Mouse (Mus musculus): Measurements from ENCODE around the gene Mthfr. TPM values are rescaled to one million over a fixed set of nuclear protein-coding genes. Genes with fewer than 3 reads are reported as not detected.
A peak's percentile ranks its signal among the peaks of the same experiment; 100 is the strongest.

The Mthfr gene
- polyA plus RNA-seq, 1 experiment: 36.3 TPM

DNA sequence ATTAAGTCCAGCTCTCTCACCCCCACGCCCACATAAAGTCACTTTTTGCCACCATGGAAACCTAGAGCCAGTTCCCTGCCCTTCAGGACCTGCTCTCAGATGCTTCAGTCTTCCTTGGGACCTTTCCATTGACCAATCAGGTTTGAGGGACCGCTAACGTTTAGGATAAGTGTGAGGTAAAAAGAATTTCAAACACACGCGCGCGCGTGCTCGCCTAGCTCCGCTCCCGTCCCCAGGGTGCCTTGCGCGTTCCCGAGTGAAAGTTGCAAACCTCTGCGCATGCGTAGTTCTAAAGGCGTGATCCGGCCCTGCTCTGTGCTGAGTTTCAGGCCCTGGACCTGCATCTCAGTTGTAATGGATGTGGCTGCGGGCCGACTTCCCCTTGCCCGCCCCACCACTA lies 36.4 kb downstream of the Mthfr start:
- peak; percentile 82 for DNase-seq
- 50% methylated on average over 21 of the region's 21 CpGs for WGBS
- H3K4me3 ChIP-seq (ENCODE audit: insufficient read depth, low read depth, low read length): peak overlapping the region; percentile 43
- TF ChIP-seq POLR2A (IDR thresholded peaks at IDR 0.05; ENCODE audit: low read depth, low read length) (no peak), CTCF (conservative IDR thresholded peaks at IDR 0.05; ENCODE audit: insufficient read depth, insufficient read length, low read depth, low read length) (no peak)
- H3K4me1 ChIP-seq (ENCODE audit: control insufficient read depth, insufficient read depth, low read length): no peaks in the 10 kb centered on the region
- no peaks in the 10 kb centered on the region for H3K36me3 ChIP-seq (ENCODE audit: control insufficient read depth, insufficient read depth, low read length)
- H3K27ac ChIP-seq (ENCODE audit: insufficient read depth, low read depth, low read length): no peak overlapping the region
- H3K27me3 ChIP-seq (replicated peaks; ENCODE audit: control insufficient read depth, insufficient read depth, low read length): no peaks in the 10 kb centered on the region

DNA sequence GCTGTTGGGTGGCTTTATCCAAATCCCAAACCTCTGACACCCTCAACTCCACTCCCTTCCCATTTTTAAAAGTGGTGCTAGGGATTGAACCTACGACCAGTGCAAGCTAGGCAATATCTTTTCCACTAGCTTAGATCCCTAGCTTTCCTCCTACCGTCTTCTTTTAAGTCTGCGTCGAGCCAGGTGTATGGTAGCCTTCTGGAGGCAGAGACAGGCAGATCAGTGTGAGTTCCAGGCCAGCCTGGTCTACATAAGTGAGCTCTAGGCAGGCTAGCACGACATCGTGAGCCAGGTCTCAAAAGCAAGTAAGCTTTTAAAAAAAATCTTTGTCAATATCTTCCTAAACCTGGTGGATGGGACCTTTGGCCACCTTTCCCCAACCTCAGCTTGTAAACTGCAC lies 37.0 kb downstream of the Mthfr start:
- DNase-seq: no peak
- no peaks in the 10 kb centered on the region for H3K36me3 ChIP-seq (ENCODE audit: control insufficient read depth, insufficient read depth, low read length)
- no peaks in the 10 kb centered on the region for H3K27me3 ChIP-seq (replicated peaks; ENCODE audit: control insufficient read depth, insufficient read depth, low read length)
- no peak overlapping the region for H3K27ac ChIP-seq (ENCODE audit: insufficient read depth, low read depth, low read length)
- no peaks in the 10 kb centered on the region for H3K4me1 ChIP-seq (ENCODE audit: control insufficient read depth, insufficient read depth, low read length)
- no peak overlapping the region for H3K4me3 ChIP-seq (ENCODE audit: insufficient read depth, low read depth, low read length)
- 91% methylated on average over 6 of the region's 6 CpGs for WGBS
- no peak for TF ChIP-seq CTCF (conservative IDR thresholded peaks at IDR 0.05; ENCODE audit: insufficient read depth, insufficient read length, low read depth, low read length)

DNA sequence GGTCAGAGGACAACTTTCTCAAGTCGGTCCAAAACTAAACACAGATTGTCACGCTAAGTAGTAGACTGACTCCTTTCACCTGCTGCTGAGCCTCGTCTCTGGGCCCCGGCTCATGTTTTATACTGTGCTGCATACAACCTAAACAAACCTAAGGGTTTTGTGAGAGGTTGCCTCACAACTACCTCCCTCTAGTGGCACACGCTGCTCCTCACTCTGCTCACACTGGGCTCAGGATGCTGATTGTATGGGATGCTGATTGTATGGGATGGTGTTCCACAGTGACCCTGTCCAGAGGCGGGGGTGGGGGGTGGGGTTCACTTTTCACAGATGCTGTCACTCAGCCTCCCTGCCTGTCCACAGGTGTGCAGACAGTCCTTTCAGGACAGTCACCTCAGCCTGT lies 40.3 kb downstream of the Mthfr start:
- 69% methylated on average over 6 of the region's 6 CpGs for WGBS

DNA sequence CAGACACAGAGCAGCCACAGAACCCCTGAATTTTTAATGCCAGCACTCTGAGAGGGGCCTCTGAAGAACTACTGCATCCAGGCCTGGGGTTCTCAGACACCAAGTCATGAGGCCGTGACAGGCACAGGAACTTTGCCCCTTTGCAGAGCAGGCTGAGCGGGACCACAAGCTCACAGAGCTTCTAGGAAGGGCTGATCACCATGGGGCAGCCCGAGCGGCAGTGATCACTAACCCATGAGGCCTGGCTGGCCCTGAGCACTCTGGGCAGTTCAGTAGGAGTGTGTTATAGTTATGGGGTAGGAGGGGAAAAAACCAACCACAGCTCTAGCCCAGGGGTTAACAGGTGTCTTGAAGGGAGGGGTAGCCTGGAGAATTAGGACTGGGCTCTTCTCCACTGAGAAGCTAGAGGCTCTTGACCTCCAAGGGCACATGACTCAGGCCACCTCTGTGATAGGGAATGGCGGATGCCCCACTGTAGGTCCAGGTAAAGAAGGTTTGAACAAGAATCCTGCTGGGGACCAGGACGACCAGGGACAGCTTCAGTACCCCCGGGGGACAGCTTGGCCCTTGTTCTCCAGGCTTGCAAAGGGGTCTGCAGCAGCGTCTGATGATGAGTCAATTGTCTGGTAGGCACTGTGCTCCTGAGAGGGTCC lies 41.2 kb downstream of the Mthfr start:
- no peaks in the 10 kb centered on the region for H3K27me3 ChIP-seq (replicated peaks; ENCODE audit: control insufficient read depth, insufficient read depth, low read length)

More for the DNA sequence above, 40.3 kb downstream of the Mthfr start:
- TF ChIP-seq POLR2A (IDR thresholded peaks at IDR 0.05; ENCODE audit: low read depth, low read length) (no peak), CTCF (conservative IDR thresholded peaks at IDR 0.05; ENCODE audit: insufficient read depth, insufficient read length, low read depth, low read length) (peak; percentile 20; the same call in 1 of the 2 replicates)
- DNase-seq: no peak
- H3K4me3 ChIP-seq (ENCODE audit: insufficient read depth, low read depth, low read length): no peak overlapping the region
- no peaks in the 10 kb centered on the region for H3K27me3 ChIP-seq (replicated peaks; ENCODE audit: control insufficient read depth, insufficient read depth, low read length)
- H3K27ac ChIP-seq (ENCODE audit: insufficient read depth, low read depth, low read length): no peak overlapping the region
- no peaks in the 10 kb centered on the region for H3K36me3 ChIP-seq (ENCODE audit: control insufficient read depth, insufficient read depth, low read length)
- H3K4me1 ChIP-seq (ENCODE audit: control insufficient read depth, insufficient read depth, low read length): peaks cover 18% of the 10 kb centered on the region

DNA sequence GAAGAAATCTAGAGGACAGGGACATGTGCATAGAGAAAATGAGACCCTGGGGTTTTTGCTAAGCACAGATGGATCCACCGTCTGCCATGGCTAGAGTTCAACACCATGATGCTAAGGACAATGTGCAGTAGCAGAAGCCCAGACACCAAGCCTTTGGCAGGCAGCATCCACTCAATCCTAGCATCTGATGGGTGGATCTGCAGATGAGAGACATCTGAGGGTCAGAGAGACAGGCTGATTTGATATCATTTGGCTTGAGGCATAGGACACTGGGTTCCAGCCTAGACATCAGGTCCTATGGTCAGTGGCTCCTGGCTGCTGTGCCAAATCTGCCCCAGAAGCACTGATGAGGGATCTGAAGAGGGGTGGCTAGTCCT lies 41.7 kb downstream of the Mthfr start:
- no peaks in the 10 kb centered on the region for H3K36me3 ChIP-seq (ENCODE audit: control insufficient read depth, insufficient read depth, low read length)
- TF ChIP-seq CTCF (conservative IDR thresholded peaks at IDR 0.05; ENCODE audit: insufficient read depth, insufficient read length, low read depth, low read length) (no peak), POLR2A (IDR thresholded peaks at IDR 0.05; ENCODE audit: low read depth, low read length) (no peak)
- H3K4me1 ChIP-seq (ENCODE audit: control insufficient read depth, insufficient read depth, low read length): peaks cover 27% of the 10 kb centered on the region
- no peaks in the 10 kb centered on the region for H3K27me3 ChIP-seq (replicated peaks; ENCODE audit: control insufficient read depth, insufficient read depth, low read length)
- H3K4me3 ChIP-seq (ENCODE audit: insufficient read depth, low read depth, low read length): no peak overlapping the region
- DNase-seq: no peak
- 78% methylated on average over 1 of the region's 1 CpGs for WGBS
- no peak overlapping the region for H3K27ac ChIP-seq (ENCODE audit: insufficient read depth, low read depth, low read length)

More for the DNA sequence above, 41.2 kb downstream of the Mthfr start:
- Histone ChIP-seq H3K27ac (ENCODE audit: insufficient read depth, low read depth, low read length) (no peak overlapping the region), H3K36me3 (ENCODE audit: control insufficient read depth, insufficient read depth, low read length) (no peaks in the 10 kb centered on the region), H3K4me3 (ENCODE audit: insufficient read depth, low read depth, low read length) (no peak overlapping the region), H3K4me1 (ENCODE audit: control insufficient read depth, insufficient read depth, low read length) (peaks cover 22% of the 10 kb centered on the region)
- DNase-seq: peak; percentile 81
- no peak for TF ChIP-seq POLR2A (IDR thresholded peaks at IDR 0.05; ENCODE audit: low read depth, low read length)
- no peak for TF ChIP-seq CTCF (conservative IDR thresholded peaks at IDR 0.05; ENCODE audit: insufficient read depth, insufficient read length, low read depth, low read length)
- 72% methylated on average over 8 of the region's 8 CpGs for WGBS

DNA sequence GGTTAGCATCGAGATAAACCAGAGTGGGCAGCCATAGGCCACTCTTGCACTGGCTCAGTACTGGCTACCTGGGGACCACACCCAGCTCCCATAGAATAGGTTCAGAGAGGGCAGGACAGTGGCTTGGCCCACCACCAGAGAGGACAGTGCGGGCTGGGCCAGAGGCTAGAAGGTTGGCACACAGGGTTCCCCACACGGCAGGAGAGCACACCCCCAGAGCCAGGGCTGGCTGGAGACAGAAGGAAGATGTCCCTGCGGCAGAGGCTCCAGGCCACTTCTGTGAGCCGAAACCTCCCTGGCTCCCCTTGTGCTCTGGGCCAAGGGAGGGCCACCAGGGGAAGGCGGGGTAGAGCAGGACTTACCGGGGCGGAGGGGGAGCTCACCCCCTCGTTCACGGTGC lies 42.3 kb downstream of the Mthfr start:
- Histone ChIP-seq H3K27ac (ENCODE audit: insufficient read depth, low read depth, low read length) (no peak overlapping the region), H3K4me3 (ENCODE audit: insufficient read depth, low read depth, low read length) (no peak overlapping the region), H3K27me3 (replicated peaks; ENCODE audit: control insufficient read depth, insufficient read depth, low read length) (no peaks in the 10 kb centered on the region), H3K4me1 (ENCODE audit: control insufficient read depth, insufficient read depth, low read length) (peaks cover 27% of the 10 kb centered on the region), H3K36me3 (ENCODE audit: control insufficient read depth, insufficient read depth, low read length) (no peaks in the 10 kb centered on the region)
- 89% methylated on average over 10 of the region's 10 CpGs for WGBS
- no peak for TF ChIP-seq CTCF (conservative IDR thresholded peaks at IDR 0.05; ENCODE audit: insufficient read depth, insufficient read length, low read depth, low read length)
- TF ChIP-seq POLR2A (IDR thresholded peaks at IDR 0.05; ENCODE audit: low read depth, low read length): no peak
- no peak for DNase-seq

DNA sequence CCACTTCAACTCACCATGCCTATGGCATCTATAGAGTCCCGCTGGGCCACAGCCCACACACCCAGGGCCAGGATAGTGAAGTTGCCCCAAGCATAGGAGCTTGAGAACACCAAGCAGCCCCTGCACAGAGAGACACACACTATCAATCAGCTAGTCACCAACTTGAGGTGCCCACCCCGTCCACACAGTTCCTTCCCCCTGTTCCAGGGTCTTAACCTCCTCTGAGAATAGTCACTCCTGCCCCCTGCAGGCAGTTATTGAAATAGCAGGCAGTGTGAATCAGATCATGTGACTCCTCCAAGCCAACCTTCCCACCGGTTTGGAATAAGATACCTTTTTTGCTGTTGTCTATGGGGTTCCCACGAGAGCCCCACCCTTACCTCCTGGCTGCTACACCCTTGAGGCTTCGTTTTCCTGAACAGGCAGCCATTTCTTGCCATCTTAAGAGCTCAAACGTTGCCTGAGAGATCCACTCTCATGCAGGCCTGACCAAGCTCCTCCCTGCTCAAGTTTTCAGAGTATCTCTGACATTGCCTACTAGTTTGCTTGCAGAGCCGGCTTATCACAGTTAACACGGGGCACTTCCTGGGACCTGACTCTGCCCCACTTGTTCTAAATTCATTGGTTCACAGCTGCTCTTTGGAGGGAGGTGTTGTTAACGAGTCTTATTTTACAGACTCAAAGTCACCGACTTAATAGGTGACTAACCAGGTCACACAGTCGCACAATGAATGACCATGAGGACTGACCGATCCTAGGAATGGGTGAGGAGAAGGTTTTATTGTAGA lies 43.6 kb downstream of the Mthfr start:
- Histone ChIP-seq H3K36me3 (ENCODE audit: control insufficient read depth, insufficient read depth, low read length) (no peaks in the 10 kb centered on the region), H3K4me3 (ENCODE audit: insufficient read depth, low read depth, low read length) (no peak overlapping the region), H3K27ac (ENCODE audit: insufficient read depth, low read depth, low read length) (no peak overlapping the region), H3K4me1 (ENCODE audit: control insufficient read depth, insufficient read depth, low read length) (peaks cover 32% of the 10 kb centered on the region), H3K27me3 (replicated peaks; ENCODE audit: control insufficient read depth, insufficient read depth, low read length) (no peaks in the 10 kb centered on the region)
- peak; percentile 69 for DNase-seq
- 31% methylated on average over 12 of the region's 12 CpGs for WGBS
- TF ChIP-seq CTCF (conservative IDR thresholded peaks at IDR 0.05; ENCODE audit: insufficient read depth, insufficient read length, low read depth, low read length): peak; percentile 54
- TF ChIP-seq POLR2A (IDR thresholded peaks at IDR 0.05; ENCODE audit: low read depth, low read length): no peak
